Mouse (Mus musculus) cortical plate, adult 2 months (tissue): ENCODE measurements around the gene Wdtc1.

Experiments used
- CTCF ChIP-seq: fragments of 200-500 bp; IDR thresholded peaks from 2 replicates; pipeline ENCODE4 v1.5.1; 2011; ENCODE audit warnings: mild to moderate bottlenecking, control low read depth, low read length; ENCODE audit not compliant: insufficient read depth; ENCODE audit errors: extremely low read depth
- POLR2A ChIP-seq: fragments of 200-500 bp; IDR thresholded peaks from 2 replicates; pipeline ENCODE4 v1.6.1; 2011; ENCODE audit warnings: mild to moderate bottlenecking, low read length, control low read depth; ENCODE audit not compliant: insufficient read depth; ENCODE audit errors: extremely low read depth

- TF ChIP-seq POLR2A (no peak), CTCF (no peak)
These were observed 44.0 kb upstream of the Wdtc1 start for GRCm38 (mm10) chr4:133397299-133397698.
